Mouse (Mus musculus): ENCODE measurements at regions not wholly inside any gene's neighbourhood (a gene's known extent, or its start where the extent isn't known, plus 50 kb on each side); places are given as distances from the start of the nearest gene placed in this dataset.

DNA sequence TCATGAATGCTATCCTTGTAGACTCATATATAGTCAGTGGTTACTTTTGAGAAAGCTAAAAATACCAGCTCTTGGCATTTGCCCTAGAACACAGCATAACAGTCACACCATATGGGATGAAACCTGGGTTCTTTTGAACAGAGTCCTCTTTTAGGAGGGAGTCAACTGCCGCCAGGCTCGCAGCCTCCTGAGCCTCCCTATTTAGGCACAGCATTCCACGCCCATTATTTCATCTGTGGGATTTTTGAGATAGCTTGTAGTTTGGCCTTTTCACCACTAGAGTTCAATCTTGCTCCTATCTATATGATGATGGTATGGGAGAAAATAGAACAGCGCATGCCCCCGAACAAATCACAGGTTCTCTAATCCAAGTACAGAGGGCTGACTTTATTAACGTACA lies 100.4 kb downstream of the Kbtbd8 start:
- peak; percentile 24; the same call in 1 of the 2 replicates for TF ChIP-seq CTCF (IDR thresholded peaks at IDR 0.05; ENCODE audit: extremely low read depth, insufficient read depth, low read length)
- TF ChIP-seq POLR2A (IDR thresholded peaks at IDR 0.05; ENCODE audit: extremely low read depth, insufficient read depth, low read length), result no peak
